Mouse (Mus musculus): ENCODE measurements around the gene Abhd4. TPM values are rescaled to one million over a fixed set of nuclear protein-coding genes. Genes with fewer than 3 reads are reported as not detected.

Abhd4 gene
- 85.2 TPM for polyA plus RNA-seq (2014; fragmentation: Illumina TruSeq; extraction: RNeasy Lipid Tissue Mini Kit (QIAGEN cat#74804); ENCODE audit: low read depth, low replicate concordance)

DNA sequence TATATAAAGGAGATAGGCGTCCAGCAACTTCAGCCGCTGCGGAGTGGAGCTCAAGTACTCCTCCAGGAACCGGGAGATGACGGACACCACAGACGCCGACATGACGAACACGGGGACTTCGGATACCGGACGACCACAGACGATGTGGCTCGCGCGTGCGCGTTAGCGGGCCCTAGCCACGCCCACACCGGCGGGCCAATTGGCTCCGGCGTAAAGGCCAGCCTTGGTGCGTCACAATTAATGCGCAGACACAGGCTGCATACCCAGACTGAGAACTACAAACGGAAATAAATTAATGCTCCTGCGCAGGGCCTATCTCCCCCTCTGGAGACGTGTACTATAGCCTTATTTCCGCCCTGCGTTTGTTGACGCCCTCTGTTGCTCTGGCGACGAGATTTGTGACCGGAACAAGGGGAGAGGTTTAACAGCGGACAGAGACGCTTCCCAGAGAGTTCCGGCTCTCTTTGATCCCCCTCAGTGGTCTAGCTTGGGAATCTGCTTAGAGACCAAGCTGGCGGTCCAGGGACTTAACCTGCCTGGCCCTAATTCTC is at the start of gene Abhd4, which contains the start of gene Dad1:
Gene Abhd4, plus strand, starts transcription at position 448 of the 551 bp plus-strand sequence.
Gene Dad1, minus strand, starts transcription at position 364 of the 551 bp plus-strand sequence.

DNA sequence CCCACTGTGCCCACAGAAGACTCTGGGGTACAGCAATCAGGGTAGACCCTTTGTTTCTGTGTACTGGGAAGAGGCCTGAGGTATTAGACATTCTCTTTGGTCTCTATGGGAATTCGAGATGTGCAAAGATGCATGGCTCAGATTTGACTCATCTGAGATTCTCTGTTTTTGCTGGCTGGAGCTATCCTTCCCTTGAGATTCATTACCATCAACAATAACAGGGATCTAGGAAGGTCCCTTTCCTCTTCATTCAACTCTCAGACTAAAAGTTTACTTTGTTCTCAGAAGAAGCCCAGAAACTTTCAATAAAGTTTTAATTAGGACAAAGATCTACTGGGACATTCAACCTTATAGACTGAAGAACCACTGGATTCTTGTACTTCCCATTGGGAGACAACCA is 30.9 kb downstream of the Abhd4 start, which contains the start of gene Olfr49:
Gene Olfr49, minus strand, starts transcription at position 101 of the 400 bp plus-strand sequence.

Other genes with a start within 250 kb of the Abhd4 start
- 250 TPM for gene Dad1, start 84 bp upstream of the Abhd4 start, polyA plus RNA-seq (2014; fragmentation: Illumina TruSeq; extraction: RNeasy Lipid Tissue Mini Kit (QIAGEN cat#74804); ENCODE audit: low read depth, low replicate concordance)
- gene Olfr49, start 30.8 kb downstream of the Abhd4 start, polyA plus RNA-seq (2014; fragmentation: Illumina TruSeq; extraction: RNeasy Lipid Tissue Mini Kit (QIAGEN cat#74804); ENCODE audit: low read depth, low replicate concordance) = not detected
- gene Oxa1l, start 106.6 kb downstream of the Abhd4 start, polyA plus RNA-seq (2014; fragmentation: Illumina TruSeq; extraction: RNeasy Lipid Tissue Mini Kit (QIAGEN cat#74804); ENCODE audit: low read depth, low replicate concordance) = 52.2 TPM
- gene Slc7a7, start 163.6 kb downstream of the Abhd4 start, polyA plus RNA-seq (2014; fragmentation: Illumina TruSeq; extraction: RNeasy Lipid Tissue Mini Kit (QIAGEN cat#74804); ENCODE audit: low read depth, low replicate concordance) = 6.5 TPM
- gene Mrpl52, start 172.7 kb downstream of the Abhd4 start, polyA plus RNA-seq (2014; fragmentation: Illumina TruSeq; extraction: RNeasy Lipid Tissue Mini Kit (QIAGEN cat#74804); ENCODE audit: low read depth, low replicate concordance) = 215 TPM
- 66.6 TPM for gene Mmp14, start 177.4 kb downstream of the Abhd4 start, polyA plus RNA-seq (2014; fragmentation: Illumina TruSeq; extraction: RNeasy Lipid Tissue Mini Kit (QIAGEN cat#74804); ENCODE audit: low read depth, low replicate concordance)
- gene Lrp10, start 209.9 kb downstream of the Abhd4 start, polyA plus RNA-seq (2014; fragmentation: Illumina TruSeq; extraction: RNeasy Lipid Tissue Mini Kit (QIAGEN cat#74804); ENCODE audit: low read depth, low replicate concordance) = 74.3 TPM
- gene Rem2, start 221.9 kb downstream of the Abhd4 start, polyA plus RNA-seq (2014; fragmentation: Illumina TruSeq; extraction: RNeasy Lipid Tissue Mini Kit (QIAGEN cat#74804); ENCODE audit: low read depth, low replicate concordance) = 0.63 TPM

Measured in adipose tissue, adult 10 weeks (tissue).